Mouse (Mus musculus): ENCODE results near the gene Gm20388. TPM values are rescaled to one million over a fixed set of nuclear protein-coding genes. Genes with fewer than 3 reads are reported as not detected.
"Not testable (repeated sequence)": the region's sequence is repeated elsewhere in the genome, so short reads cannot be mapped to it uniquely, and the experiment has no call there.

The Gm20388 gene
- total RNA-seq, 2 experiments from 2014 or later: 18.5 to 23.8 TPM

DNA sequence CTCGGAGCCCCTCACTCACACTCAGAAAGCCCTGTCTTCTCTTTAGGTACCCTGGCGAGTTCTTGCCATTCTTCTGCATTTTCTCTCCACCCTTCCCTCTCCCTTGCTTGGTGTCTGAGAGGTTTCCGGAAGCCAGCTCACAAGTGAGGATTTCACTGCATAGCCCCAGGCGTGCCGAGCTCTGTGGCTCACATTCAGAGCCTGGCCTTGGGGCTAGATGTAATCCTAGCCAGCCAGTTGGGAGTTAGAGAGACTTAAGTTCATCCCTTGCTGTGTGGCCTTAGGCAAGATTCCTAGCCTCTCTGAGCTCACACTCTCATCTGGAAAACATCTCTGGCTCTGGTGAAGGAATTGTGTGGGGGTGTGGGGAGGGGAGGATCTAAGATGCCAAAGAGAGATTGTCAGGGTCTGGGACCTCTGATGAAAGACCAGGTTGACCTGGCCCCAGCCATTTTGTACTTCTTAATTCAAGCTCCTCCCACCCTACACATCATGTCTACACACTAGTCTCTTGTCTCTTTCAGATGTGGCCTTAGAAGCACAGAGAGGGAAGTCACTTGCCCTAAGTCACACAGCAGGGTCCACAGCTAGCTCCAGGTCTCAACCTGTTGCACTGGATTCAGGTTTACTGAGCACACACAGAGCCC, 426.4 kb downstream of the Gm20388 start:
- no peak for ATAC-seq (replicated peaks; ENCODE audit: poor library complexity, severe bottlenecking)

DNA sequence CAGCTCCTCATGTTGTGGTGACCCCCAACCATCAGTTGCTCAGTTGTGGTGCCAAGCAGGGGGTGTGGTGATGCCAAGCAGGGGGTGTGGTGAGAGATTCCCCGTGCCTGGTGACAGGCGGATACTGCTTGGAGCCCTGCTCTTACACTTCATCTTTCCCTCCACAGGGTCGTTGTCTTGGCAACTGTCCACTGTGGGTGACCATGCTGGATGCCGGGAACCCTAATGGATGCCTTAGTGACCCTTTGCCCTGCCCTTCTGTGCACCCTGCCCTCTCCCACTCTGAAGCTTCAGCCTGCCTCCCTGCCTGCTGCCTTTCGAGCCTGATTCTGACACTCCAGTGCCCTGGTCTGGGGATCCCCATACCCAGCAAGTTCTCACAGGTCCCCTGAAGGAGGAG, 427.0 kb downstream of the Gm20388 start:
- no peak for ATAC-seq (replicated peaks; ENCODE audit: poor library complexity, severe bottlenecking)

DNA sequence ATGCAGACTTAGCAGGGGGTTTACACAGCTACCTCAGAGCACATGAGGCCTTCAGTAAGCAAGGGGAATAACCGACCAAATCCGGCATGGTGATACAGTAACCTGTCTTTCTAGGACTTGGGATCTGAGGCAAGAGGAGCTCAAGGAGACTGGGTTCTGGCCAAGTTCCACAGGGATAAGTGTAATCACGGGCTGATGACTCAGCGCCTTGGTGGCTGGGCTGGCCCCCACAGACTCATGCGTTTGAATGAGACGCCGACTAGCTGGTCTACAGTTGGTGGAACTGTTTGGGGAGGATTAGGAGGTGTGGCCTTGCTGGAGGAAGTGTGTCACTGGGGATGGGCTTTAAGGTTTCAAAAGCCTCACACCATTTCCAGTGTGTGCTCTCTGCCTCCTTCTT, 428.0 kb downstream of the Gm20388 start:
- no peak for ATAC-seq (replicated peaks; ENCODE audit: poor library complexity, severe bottlenecking)

DNA sequence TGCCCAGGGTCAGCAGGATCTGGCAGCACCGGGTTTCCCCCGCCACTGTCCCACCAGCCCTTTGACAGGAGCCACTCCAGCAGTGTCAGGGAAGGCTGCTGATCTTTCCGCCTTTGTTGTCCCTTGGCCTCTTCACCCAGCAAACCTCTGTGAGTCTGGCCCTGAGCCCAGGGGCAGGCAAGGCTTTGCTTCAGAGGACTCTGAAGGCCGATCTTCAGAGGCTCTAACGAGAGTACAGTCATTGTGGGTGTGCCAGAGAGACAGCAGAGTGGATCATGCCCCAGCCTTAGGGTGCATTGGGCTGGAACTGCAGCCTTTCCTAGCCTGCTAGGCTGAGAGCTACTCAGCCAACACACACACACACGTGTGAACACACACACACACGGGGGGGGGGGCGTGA, 429.1 kb downstream of the Gm20388 start:
- no peak for ATAC-seq (replicated peaks; ENCODE audit: poor library complexity, severe bottlenecking)

DNA sequence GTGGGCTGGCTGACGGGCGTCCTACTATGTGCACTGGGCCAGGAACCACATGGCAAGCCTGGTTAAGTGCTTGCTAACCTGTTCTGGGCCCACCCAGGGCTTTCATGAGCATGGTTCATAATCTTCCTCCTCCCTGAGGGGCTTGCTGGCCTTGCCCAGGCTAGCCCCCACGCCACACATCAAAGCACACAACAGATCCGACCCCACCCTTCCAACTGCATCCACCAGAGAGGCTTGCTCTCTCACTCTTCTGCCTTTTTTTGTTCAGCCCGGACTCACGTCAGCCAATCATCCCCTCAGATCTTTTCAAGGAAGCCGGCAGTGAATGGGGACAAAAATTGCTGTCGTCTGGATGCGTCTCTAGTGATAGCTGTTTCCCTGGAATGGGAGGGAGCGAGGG, 430.5 kb downstream of the Gm20388 start:
- ATAC-seq (replicated peaks; ENCODE audit: poor library complexity, severe bottlenecking): no peak

DNA sequence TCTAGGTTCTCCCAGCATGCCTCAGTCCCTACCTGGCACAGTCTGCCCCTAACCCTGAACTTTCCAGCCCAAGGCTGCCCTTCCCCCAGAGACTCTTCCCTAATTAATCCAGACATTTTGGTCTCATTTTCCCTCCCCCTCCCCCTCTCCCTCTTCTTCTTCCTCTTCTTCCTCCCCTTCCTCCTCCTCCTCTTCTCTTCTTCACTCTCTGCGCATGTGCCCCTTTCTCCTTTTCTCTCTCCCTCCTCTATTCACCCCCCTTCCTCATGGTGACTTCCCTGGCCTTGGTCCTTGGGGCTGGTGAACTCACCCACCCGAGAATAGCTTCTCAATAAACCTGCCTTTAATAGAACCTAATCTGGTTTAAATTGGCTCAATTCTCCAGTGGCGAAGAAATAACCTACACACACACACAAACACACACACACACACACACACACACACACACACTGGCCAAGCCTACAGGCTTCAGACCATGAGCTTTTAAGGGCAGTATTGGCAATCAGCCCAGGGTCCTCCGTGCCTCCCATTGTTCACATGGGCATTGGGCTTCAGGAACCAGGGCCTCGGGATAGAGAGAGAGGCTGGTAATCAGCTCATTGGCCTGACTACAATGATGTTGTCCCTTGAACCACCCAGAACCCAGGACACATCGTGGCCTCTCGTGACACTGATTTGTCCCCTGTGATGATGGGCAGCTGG, 432.4 kb downstream of the Gm20388 start:
- ATAC-seq (replicated peaks; ENCODE audit: poor library complexity, severe bottlenecking): no peak; the same call in 1 of the 2 replicates

DNA sequence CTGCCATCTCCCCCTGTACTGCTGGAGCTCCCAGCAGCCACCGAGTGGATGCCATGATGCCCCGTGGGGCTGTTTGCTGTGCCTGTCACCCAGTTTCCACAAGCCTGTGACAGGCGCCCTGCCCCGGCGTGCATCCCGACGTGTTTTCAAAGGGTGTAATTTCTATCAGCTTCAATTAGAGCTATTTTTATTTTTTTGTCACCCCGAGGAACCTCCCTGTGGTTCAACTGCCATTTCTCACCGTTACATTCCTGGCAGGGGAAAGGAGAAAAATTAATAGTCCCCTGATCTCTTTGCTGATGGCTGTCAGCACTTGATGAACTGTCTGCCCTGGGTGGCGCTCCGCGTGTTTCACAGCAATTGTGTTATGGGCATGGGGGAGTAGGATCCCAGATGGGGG, 432.9 kb downstream of the Gm20388 start:
- no peak for ATAC-seq (replicated peaks; ENCODE audit: poor library complexity, severe bottlenecking)

DNA sequence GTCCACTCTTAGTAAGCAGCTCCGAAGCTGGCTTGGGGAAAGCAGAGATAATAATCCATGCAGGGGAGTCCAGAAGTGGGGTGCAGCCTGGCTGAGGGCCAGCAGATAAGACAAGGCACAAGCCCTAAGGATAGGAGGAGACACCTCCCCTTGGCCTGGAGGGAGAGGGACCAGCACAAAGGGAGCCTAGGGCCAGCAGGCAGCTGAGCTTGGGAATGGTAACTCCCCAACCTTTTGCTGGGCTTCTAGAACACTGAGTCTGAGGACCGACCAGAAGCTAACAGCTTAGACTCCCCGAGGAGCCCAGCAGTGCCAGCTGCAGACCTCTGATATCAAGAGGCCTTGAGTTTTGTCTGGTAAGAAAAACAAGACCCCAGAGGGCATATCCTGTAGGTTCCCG, 433.5 kb downstream of the Gm20388 start:
- no peak for ATAC-seq (replicated peaks; ENCODE audit: poor library complexity, severe bottlenecking)

DNA sequence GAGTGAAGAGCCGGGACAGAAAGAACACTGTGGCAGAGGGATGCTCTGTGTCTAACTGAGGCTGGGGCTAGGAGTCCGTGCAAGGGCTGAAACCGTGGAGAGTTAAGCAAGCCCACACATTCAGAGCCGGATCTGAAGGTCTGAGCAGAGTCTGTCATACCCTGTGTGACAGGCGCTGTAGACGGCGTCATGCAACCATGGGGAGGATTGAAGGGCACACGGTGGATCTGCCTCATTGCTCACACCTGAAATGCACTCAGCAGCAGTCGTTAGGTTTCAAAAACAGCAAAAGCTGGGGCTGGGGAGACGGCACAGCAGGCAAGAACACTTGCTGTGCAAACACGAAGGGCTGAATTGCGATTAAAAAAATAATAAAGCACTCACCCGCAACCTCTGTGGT, 433.9 kb downstream of the Gm20388 start:
- ATAC-seq (replicated peaks; ENCODE audit: poor library complexity, severe bottlenecking): 0 out of 2 replicates have a peak, but pooled peaks have one; percentile 8

DNA sequence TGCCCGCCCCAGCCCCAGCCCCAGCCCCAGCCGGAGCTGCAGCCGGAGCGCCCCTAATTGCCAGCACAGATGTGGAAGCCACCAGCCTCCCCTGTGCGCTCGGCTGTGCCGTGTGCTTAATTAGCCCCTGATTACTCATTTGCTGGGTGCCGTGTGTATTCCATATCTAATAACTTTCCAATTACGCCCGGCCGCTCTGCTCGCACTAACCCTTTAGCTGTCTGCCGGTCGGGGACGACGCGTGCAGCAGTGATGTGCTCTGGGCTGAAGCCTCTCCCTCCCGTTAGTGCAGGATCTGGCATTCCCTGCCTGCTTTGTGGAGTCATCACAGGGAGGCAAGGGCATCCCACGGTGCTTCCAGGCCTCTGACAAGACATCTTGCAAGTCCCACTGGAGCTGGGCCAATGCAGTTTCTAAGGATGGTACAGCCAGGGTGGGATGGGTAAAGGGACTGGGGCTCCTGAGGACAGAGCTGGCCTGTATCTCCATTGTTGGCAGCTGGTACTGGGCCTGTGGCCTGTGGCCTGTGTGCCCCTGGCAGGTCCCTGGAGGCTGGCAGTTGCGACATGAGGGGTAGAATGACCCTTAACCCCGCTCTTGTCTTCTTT, 437.2 kb downstream of the Gm20388 start:
- no peak for ATAC-seq (replicated peaks; ENCODE audit: poor library complexity, severe bottlenecking)

DNA sequence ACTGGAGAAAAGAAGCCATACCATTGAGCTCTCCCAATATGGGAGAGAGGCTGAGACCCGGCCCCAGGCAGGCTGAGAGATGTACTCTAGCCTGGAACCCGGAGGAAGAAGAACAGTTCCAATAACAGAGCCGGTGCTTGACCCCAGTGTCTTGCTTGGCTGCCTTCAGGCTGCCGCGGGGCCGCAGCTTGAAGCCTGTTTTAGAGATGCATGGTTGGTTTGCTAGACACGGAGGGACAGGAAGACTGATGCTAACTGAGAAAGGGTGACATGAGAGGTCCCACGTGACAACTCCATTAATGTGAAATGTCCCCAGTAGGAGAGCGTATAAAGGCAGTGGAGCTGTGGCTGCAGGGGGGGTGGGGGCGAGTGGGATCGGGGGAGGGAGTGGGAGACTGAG, 438.3 kb downstream of the Gm20388 start:
- ATAC-seq (replicated peaks; ENCODE audit: poor library complexity, severe bottlenecking): no peak

DNA sequence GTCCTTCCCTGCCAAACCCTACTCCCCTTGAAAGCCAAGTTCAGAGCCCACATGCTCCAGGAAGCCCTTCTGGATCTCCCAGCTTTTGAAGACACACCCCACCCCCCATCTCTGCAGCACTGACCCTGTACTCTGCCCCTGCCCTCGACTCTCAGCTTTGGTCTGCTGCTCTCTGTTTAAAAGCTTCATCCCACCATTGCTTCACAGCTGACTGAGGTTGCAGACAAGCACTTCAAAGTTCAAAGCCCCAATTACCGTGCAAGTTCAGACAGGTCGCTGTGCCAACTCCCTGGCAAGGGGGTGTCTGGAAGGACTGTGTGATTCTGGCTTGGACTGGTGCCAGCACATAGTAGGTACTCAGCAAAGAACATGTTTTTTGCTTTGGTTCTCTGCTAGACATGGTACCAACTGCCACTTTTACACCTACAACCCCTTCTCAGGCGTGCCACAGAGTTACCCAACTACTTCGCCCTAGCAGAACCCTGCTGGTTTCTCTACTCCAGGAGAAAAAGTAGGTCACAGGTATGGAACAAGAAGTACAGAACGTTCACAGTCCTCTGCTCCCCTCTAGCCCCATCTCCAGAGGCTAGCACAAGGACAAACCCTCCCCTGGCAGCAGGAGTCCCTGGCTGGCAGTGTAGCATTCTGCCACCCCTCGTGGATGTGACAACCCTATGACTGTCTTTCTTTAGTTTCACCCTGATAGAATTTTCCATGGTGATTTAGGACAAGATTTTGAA, 440.9 kb downstream of the Gm20388 start:
- no peak for ATAC-seq (replicated peaks; ENCODE audit: poor library complexity, severe bottlenecking)

DNA sequence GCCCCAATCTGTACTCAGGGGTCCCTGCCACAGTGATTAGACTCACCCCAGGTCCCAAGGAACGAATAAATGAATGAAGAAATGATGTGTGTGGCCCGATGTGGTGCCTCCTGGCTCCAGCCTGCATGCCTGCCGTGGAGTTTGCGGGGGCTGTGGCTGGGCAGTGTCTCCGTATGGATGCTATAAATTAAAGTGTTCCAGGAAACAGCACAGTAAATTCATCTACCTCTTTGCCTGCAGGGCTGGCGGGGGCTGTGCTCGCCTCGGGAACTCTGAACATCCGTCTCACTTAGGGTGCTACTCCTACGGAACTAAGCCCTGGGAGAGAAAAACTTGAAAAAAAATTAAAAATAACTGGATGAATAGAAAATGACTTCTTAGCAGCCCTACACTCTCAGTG, 441.5 kb downstream of the Gm20388 start:
- no peak for ATAC-seq (replicated peaks; ENCODE audit: poor library complexity, severe bottlenecking)

DNA sequence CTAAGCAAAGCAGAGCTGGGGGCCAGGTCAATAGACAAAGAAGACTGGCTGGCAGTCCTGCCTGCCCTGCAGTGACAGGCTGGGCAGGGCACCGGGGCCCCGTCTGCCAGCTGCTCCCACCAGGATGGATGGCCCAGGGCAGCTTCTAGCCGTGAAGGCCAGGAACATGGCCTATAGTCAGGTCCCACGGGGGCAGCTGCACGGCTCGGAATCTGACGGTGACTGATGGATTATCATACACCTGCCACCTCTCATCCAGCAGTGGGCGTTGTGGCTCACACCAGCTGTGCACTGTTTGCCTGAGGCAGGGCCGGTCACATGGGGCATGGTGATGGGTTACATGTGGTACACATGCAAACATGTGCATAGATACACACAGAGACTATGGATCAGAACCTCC, 445.4 kb downstream of the Gm20388 start:
- ATAC-seq (replicated peaks; ENCODE audit: poor library complexity, severe bottlenecking): no peak

DNA sequence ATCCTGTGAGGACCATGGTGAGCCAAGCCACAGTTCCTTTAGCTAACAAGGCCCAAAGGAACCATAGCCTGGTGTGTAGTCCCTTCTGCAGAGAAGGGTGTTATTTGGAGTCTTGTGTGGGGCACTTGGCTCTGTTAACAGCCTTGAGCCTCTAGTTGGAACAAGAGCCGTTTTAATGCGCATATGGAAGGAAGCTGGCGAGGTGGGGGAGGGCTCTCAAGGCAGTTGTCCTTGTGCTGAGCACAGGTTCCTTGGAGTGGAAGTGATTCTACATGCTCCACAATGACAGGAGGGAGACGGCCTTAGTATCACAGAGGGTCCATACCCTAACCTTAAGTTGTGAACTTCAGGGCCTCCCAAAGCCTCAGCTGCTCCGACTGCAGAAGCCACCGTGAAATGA, 446.9 kb downstream of the Gm20388 start:
- no peak for ATAC-seq (replicated peaks; ENCODE audit: poor library complexity, severe bottlenecking)

DNA sequence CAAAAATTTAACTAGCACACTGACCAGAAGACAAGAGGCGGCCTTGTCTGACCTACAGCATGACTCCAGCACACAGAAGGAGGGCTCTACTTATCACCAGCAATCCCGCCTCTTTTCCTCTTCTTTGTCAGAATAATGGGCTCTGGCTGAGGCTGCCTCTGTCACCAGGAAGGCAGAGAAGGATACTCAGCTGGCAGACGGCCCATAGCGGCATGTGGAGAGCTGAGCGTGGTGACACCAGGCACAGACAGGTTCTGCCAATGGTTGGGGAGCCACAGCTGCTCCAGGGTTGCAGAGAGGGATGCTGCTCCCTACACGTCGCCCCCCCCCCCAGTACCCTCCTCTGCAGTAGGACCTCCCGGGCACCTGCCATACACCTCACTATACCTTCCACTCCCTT, 450.7 kb downstream of the Gm20388 start:
- ATAC-seq (replicated peaks; ENCODE audit: poor library complexity, severe bottlenecking): no peak

DNA sequence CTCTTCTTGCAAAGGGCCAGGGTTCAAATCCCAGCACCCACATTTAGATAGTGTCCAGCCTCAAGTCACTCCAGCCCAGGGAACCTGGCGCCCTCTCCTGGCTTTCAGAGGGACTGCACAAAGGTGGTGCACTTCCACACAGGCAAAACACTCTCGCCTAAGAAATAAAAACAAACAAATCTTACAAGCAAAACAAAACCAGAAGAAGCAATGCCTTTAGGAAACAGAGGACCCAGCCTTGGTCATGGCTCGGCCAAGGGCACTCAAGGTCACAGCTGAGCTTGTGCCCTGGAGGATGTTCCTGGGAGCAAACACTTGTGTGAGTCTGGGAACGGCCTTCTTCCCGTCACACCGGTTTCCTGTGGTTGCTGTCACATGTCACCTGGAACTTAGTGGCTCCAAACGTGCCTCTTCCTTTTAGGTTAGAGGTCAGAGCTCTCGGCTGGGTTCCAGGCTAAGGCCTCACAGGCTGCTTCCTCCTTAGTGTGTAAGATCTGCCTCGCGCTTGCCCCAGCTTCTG, 453.0 kb downstream of the Gm20388 start:
- ATAC-seq (replicated peaks; ENCODE audit: poor library complexity, severe bottlenecking): peak; percentile 56

DNA sequence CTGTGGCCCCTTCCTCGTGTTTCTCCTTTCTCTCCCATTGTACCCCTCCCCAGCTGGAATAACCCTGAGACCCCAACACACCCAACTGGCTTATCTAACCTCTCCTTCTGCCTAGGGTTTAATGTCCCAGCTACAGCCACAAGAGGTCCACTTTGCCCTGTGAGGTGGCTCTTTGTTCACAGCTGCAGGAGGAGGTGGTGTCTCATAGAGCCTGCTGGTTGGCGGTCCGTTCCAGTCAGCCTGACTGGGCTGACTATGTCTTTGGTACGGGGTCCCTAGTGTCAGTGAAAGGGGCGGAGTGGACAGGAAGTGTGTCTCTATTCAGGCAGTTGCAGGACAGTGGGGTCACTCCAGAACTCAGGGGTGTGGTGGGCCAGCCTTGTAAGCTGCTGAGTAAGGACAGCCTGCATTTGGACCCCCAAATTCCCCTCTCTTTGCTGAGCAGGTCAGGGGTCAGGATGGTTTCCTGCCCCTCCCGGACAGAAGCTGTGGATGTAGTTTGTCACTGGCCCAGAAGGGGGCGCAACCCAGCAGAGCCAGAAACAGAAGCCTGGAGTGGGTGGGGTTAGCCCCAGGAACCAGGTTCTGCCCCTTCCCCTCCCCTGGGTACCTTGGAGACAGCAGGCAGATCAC, 453.6 kb downstream of the Gm20388 start:
- peak; percentile 18 for ATAC-seq (replicated peaks; ENCODE audit: poor library complexity, severe bottlenecking)

DNA sequence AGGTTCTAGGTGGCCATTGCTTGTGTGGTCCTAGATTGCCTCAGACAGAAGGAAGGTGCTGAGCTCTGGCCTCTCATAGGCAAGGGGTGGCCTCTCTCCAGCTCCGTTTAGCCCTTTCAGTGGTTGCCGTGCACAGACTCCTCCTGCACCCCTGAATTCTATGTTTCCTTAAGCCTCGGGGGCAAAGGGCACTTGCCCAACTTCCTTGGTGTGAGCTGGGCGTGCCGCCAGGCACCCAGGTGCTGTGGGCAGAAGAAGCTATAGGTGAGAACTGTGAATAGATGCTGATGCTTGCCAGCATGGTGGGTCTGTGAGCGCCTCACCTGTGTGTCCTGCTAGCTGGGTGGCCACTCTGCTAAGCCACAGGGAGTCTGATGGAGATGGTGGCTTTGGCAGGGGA, 456.2 kb downstream of the Gm20388 start:
- no peak for ATAC-seq (replicated peaks; ENCODE audit: poor library complexity, severe bottlenecking)

DNA sequence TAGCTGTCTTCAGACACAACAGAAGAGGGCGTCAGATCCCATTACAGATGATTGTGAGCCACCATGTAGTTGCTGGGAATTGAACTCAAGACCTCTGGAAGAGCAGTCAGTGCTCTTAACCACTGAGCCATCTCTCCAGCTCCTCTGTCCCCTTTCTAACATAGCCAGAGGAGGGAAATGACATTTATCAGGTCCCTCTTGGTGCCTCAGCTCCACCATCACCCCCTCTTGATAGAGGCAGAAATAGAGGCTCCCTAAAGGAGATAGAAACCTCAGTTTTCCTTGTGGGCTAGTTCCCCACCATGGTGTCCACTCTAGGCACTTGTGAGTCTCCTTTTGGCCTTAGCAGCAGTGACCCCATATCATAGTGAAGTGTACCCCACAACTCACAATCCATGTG, 457.6 kb downstream of the Gm20388 start:
- ATAC-seq (replicated peaks; ENCODE audit: poor library complexity, severe bottlenecking): not testable (repeated sequence)
